Mouse (Mus musculus) forebrain, embryonic 14.5 days (tissue): ENCODE measurements around the gene Robo1. TPM values are rescaled to one million over a fixed set of nuclear protein-coding genes. Genes with fewer than 3 reads are reported as not detected.

Experiments used
- ATAC-seq: fragments of 200-750 bp; cut with Nextera tagmentation; 2 replicates; pipeline ENCODE4 v1.8.0; 2017; ENCODE audit warnings: mild to moderate bottlenecking, moderate library complexity
- DNase-seq: peaks from one replicate; pipeline ENCODE4 v3.0.0-alpha.2; 2015; ENCODE audit warnings: low spot score
- H3K27ac ChIP-seq: fragments of 300-500 bp; sonication (generic); 2 replicates; pipeline ENCODE4 v1.5.1; 2014; ENCODE audit warnings: low read depth, mild to moderate bottlenecking, control low read depth, low read length, moderate library complexity
- H3K27me3 ChIP-seq: fragments of 300-500 bp; sonication (generic); replicated peaks from 2 replicates; pipeline ENCODE4 v1.6.1; 2014; ENCODE audit warnings: low read length, control low read depth, mixed read lengths; ENCODE audit not compliant: control insufficient read depth, insufficient read depth
- H3K36me3 ChIP-seq: fragments of 300-500 bp; sonication (generic); 2 replicates; pipeline ENCODE4 v1.6.1; 2014; ENCODE audit warnings: low read length, control low read depth; ENCODE audit not compliant: control insufficient read depth, insufficient read depth
- H3K4me1 ChIP-seq: fragments of 300-500 bp; sonication (generic); 2 replicates; pipeline ENCODE4 v1.6.1; 2014; ENCODE audit warnings: antibody characterized with exemption, low read length, control low read depth; ENCODE audit not compliant: control insufficient read depth, insufficient read depth
- H3K4me2 ChIP-seq: fragments of 300-500 bp; sonication (generic); 2 replicates; pipeline ENCODE4 v1.6.1; 2014; ENCODE audit warnings: mild to moderate bottlenecking, control low read depth, low read length
- H3K4me3 ChIP-seq: fragments of 300-500 bp; sonication (generic); 2 replicates; pipeline ENCODE4 v1.5.1; 2014; ENCODE audit warnings: low read depth, low read length, control low read depth
- H3K9ac ChIP-seq: fragments of 300-500 bp; sonication (generic); 2 replicates; pipeline ENCODE4 v1.6.1; 2014; ENCODE audit warnings: mild to moderate bottlenecking, low read length, control low read depth, moderate library complexity
- H3K9me3 ChIP-seq: fragments of 300-500 bp; sonication (generic); replicated peaks from 2 replicates; pipeline ENCODE4 v1.6.1; 2016; ENCODE audit warnings: low read length, control low read depth, mixed read lengths; ENCODE audit not compliant: control insufficient read depth
- WGBS: fragments of 180-500 bp; shearing (Covaris S2); extraction: QIAGEN DNeasy Blood & Tissue Kit; methylation state at CpG from one replicate; pipeline ENCODE4 v1.1.7; 2014; 5-methylcytosine and 5-hydroxymethylcytosine counted together
- polyA plus RNA-seq: library from polyadenylated mRNA; unstranded; fragments of >200 nt; fragmentation: Nextera tagmentation; extraction: Ambion mirVana; gene quantifications from 2 replicates; pipeline ENCODE4 v1.2.1, GENCODE M21; 2014

Gene Robo1
- polyA plus RNA-seq, 1 experiment from 2014 or later = 37.1 TPM

DNA sequence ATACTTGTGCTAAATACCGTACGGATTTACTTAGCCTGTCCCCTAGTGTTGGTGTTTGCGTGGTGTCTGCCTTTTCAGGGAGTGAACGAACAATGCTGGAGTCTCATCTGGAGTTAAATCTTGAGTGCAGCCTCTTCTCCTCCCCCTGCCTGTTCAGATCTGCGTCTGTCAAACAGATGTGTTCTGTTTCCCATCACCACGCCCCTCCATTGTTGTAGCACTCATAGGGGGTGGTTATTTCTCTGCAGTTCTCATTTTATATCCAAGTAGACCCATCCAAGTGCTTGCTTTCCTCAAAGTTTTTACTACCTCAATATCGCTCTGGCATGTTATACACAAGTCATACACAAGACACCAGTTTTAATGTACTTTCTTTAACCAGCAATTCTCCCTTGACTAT, 708.7 kb downstream of the Robo1 start:
- ATAC-seq = no peak
- Histone ChIP-seq H3K36me3 (no peaks in the 10 kb centered on the region; the same call in 1 of the 2 replicates), H3K27me3 (no peaks in the 10 kb centered on the region), H3K27ac (no peak overlapping the region), H3K4me3 (no peak overlapping the region), H3K4me1 (no peaks in the 10 kb centered on the region), H3K9ac (no peak overlapping the region), H3K9me3 (no peaks in the 10 kb centered on the region), H3K4me2 (no peak overlapping the region)
- 86% methylated on average over 7 of the region's 7 CpGs for whole genome bisulfite sequencing
- no peak for DNase-seq

DNA sequence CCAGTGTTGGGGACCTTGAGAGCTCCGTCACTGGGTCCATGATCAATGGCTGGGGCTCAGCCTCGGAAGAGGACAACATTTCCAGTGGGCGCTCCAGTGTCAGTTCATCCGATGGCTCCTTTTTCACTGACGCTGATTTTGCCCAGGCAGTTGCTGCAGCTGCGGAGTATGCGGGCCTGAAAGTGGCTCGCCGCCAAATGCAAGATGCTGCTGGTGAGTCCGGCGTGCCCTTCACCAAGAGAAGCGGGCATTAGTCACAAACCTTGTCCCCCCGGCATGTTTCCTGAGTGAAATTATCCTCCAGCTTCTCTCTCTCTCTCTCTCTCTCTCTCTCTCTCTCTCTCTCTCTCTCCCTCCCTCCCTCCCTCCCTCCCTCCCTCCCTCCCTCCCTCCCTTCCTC, 716.2 kb downstream of the Robo1 start:
- 86% methylated on average over 13 of the region's 13 CpGs for WGBS
- no peak for ATAC-seq
- no peaks in the 10 kb centered on the region for H3K9me3 ChIP-seq

DNA sequence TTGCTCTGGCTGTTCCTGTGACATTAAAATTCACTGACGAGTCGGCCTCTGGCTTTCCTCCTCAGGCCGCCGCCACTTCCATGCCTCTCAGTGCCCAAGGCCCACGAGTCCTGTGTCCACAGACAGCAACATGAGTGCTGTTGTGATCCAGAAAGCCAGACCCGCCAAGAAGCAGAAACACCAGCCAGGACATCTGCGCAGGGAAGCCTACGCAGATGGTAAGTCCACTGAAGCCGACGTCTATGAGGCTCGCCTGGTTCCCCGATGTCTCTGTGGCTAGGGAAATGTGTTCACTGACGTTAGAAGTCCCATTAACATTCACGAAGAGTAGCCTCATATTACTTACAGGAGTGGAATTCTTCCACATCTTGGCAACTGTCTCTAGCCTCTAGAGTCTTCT, 719.6 kb downstream of the Robo1 start:
- Histone ChIP-seq H3K36me3 (no peaks in the 10 kb centered on the region), H3K4me3 (no peak overlapping the region), H3K27ac (no peak overlapping the region), H3K27me3 (no peaks in the 10 kb centered on the region), H3K9ac (no peak overlapping the region), H3K4me1 (no peaks in the 10 kb centered on the region), H3K9me3 (no peaks in the 10 kb centered on the region), H3K4me2 (no peak overlapping the region)
- DNase-seq (no peak), ATAC-seq (no peak)
- WGBS = 74% methylated on average over 14 of the region's 14 CpGs

More for the DNA sequence above, 716.2 kb downstream of the Robo1 start:
- no peak overlapping the region for H3K4me2 ChIP-seq
- no peak overlapping the region for H3K27ac ChIP-seq
- H3K27me3 ChIP-seq = no peaks in the 10 kb centered on the region
- H3K36me3 ChIP-seq = no peaks in the 10 kb centered on the region
- no peaks in the 10 kb centered on the region for H3K4me1 ChIP-seq
- DNase-seq = no peak
- no peak overlapping the region for H3K9ac ChIP-seq
- H3K4me3 ChIP-seq = no peak overlapping the region

DNA sequence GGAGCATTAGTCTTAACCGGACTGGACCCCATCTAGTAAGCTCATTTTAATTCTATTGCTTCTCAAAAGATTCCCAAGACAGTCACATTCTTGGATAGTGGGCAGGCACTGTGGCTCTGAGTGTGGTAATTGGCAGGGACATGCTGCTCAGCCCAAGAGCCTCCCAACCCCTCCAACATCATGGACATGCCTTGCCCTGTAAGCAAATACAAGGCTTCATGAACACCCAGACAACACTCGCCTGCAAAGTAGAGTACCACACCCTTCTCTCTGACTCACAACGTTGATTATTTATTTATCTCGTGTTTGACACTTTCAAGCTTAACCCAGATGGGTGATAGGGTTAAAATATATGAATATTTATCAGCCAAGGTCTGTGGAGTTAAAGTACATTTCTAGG, 722.9 kb downstream of the Robo1 start:
- H3K27ac ChIP-seq = no peak overlapping the region
- ATAC-seq (no peak), DNase-seq (no peak)
- 73% methylated on average over 4 of the region's 4 CpGs for WGBS
- H3K36me3 ChIP-seq = peaks cover 1% of the 10 kb centered on the region; the same call in 1 of the 2 replicates
- no peak overlapping the region for H3K4me2 ChIP-seq
- no peak overlapping the region for H3K4me3 ChIP-seq
- no peaks in the 10 kb centered on the region for H3K4me1 ChIP-seq
- H3K27me3 ChIP-seq = no peaks in the 10 kb centered on the region
- H3K9me3 ChIP-seq = no peaks in the 10 kb centered on the region
- no peak overlapping the region for H3K9ac ChIP-seq

DNA sequence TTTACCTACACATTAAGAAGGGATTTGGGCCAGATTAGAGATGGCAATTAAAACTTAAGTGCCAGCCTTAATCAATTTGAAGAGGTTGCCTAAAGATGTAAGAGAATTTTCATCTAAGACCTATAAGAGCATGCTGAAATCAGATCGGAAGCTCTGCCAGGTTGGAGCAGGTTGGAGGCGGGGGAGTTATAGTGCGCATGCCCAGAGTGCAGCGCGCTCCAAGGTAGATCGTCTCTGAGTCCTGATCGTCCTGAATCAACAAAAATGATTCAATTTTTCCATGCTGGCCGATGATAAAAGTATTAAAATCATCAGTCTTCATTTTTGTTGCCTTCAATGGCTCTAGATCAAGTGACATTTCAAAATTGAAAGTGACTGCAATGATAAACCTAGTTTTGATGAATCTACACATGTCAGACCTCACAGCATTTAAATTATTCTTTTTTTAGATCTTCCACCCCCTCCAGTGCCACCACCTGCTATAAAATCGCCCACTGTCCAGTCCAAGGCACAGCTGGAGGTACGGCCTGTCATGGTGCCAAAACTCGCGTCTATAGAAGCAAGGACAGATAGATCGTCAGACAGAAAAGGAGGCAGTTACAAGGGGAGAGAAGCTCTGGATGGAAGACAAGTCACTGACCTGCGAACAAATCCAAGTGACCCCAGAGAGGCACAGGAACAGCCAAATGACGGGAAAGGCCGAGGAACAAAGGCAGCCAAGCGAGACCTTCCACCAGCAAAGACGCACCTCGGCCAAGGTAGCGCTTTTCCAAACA, 727.3 kb downstream of the Robo1 start:
- DNase-seq = no peak
- 89% methylated on average over 20 of the region's 20 CpGs for WGBS
- no peaks in the 10 kb centered on the region for H3K9me3 ChIP-seq

DNA sequence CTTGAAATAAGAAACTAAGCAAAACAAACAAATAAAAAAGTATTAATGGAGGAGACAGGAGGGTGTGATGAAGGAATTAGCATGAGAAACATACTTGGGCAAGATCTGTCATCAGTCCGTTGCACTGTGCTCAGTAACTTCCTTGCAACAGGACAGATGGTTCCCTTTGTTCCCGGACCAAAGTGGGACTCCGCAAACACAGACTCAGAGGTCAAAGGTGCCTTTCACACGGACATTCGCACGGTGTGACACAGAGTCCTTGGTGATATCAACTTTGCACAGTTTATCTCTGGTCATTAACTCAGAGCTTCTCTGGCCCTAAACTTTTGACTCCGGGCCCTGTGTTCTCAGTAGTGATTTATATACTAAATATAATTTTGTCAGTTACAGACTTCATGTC, 730.4 kb downstream of the Robo1 start:
- WGBS = 75% methylated on average over 7 of the region's 7 CpGs
- Histone ChIP-seq H3K36me3 (peaks cover 18% of the 10 kb centered on the region), H3K9me3 (no peaks in the 10 kb centered on the region), H3K27ac (no peak overlapping the region), H3K4me3 (no peak overlapping the region), H3K9ac (no peak overlapping the region), H3K27me3 (no peaks in the 10 kb centered on the region), H3K4me2 (no peak overlapping the region), H3K4me1 (no peaks in the 10 kb centered on the region)
- DNase-seq (no peak), ATAC-seq (no peak)

More for the DNA sequence above, 727.3 kb downstream of the Robo1 start:
- no peak overlapping the region for H3K4me2 ChIP-seq
- H3K27me3 ChIP-seq = no peaks in the 10 kb centered on the region
- no peak for ATAC-seq
- no peak overlapping the region for H3K9ac ChIP-seq
- H3K36me3 ChIP-seq = peaks cover 11% of the 10 kb centered on the region; the same call in 1 of the 2 replicates
- H3K4me3 ChIP-seq = no peak overlapping the region
- H3K27ac ChIP-seq = no peak overlapping the region
- H3K4me1 ChIP-seq = no peaks in the 10 kb centered on the region

DNA sequence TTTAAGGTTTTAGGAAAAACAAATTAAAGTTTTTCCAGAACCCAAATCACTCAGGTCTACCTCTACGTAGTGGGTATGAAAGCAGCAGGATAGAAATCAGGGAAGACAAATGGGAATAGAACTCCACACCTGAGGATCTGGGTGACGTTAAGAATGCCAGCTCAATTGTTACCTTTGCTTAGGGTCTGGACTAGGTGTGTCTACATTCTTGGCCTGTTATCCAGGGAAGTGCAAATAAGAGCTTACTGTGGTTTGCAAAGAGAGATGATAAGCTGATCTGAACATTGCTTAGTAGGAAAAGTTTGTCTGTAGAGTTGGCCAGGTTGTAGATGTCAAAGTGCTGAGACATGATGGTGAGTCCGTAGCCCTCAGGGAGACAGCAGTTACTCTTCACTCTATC, 754.4 kb downstream of the Robo1 start:
- no peak overlapping the region for H3K27ac ChIP-seq
- no peaks in the 10 kb centered on the region for H3K27me3 ChIP-seq
- no peak overlapping the region for H3K4me3 ChIP-seq
- no peaks in the 10 kb centered on the region for H3K9me3 ChIP-seq
- DNase-seq = no peak
- no peak overlapping the region for H3K9ac ChIP-seq
- H3K4me1 ChIP-seq = no peaks in the 10 kb centered on the region
- no peaks in the 10 kb centered on the region for H3K36me3 ChIP-seq
- whole genome bisulfite sequencing = 96% methylated on average over 3 of the region's 3 CpGs
- H3K4me2 ChIP-seq = no peak overlapping the region
- no peak for ATAC-seq

DNA sequence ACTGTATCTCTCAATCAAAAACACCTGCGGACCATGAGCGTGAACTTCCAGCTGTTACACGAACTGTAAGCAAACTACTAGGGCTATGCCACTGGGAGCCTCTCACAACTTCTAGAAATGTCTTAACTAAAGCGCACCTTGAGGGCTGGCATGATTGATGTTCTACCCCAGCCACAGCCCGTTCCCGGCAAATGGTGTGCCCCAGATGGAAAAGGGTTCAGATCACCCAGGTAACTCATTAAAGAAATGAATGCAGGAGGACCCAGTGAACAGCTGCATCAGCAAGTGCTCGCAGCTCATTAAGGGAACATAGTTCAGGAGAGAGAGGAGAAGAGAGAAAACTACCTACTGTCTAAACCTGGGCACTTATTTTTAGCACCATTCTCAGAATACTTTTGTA, 759.7 kb downstream of the Robo1 start:
- no peaks in the 10 kb centered on the region for H3K36me3 ChIP-seq
- ATAC-seq (no peak), DNase-seq (no peak)
- no peak overlapping the region for H3K27ac ChIP-seq
- H3K27me3 ChIP-seq = no peaks in the 10 kb centered on the region
- H3K4me3 ChIP-seq = no peak overlapping the region
- no peak overlapping the region for H3K9ac ChIP-seq
- no peak overlapping the region for H3K4me2 ChIP-seq
- WGBS = 94% methylated on average over 7 of the region's 7 CpGs
- no peaks in the 10 kb centered on the region for H3K9me3 ChIP-seq
- no peaks in the 10 kb centered on the region for H3K4me1 ChIP-seq

DNA sequence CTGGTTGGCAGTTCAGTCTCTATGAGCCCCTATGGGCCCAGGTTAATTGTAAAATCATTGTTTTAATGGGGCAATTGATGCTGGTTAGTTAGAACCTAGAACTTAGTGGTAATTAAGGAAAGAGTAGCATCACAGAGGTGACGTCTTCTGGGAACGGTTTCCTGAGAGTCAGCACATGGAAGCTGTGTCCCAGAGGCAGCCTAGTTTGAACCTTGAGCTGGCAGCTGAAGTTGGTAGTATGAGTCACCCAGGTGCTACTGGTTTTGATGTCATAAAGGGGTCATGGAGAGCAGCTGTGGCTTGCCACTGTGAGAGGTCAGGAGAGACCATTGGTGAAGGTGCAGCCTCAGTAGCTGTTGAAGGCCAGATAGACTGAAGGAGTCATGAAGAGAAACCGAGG, 763.9 kb downstream of the Robo1 start:
- Histone ChIP-seq H3K4me3 (no peak overlapping the region), H3K36me3 (no peaks in the 10 kb centered on the region), H3K9ac (no peak overlapping the region), H3K9me3 (no peaks in the 10 kb centered on the region), H3K4me1 (no peaks in the 10 kb centered on the region), H3K27me3 (no peaks in the 10 kb centered on the region), H3K4me2 (no peak overlapping the region), H3K27ac (no peak overlapping the region)
- DNase-seq (no peak), ATAC-seq (no peak)
- 92% methylated on average over 3 of the region's 3 CpGs for WGBS
